Mouse (Mus musculus) mesoderm, embryonic 11.5 days (tissue): ENCODE measurements around the gene Btbd3.

ENCODE experiments used
- DNase-seq: peaks from one replicate; pipeline ENCODE4 v3.0.0-alpha.2; 2012; ENCODE audit warnings: low read depth, low spot score

The Btbd3 gene

GRCm38 (mm10) chr2:138388591-138388990 is 132.2 kb downstream of the Btbd3 start:
- no peak for DNase-seq

- no peak for DNase-seq
Measured at GRCm38 (mm10) chr2:138403046-138403445, 146.7 kb downstream of the Btbd3 start.

GRCm38 (mm10) chr2:138405753-138406528 is 149.6 kb downstream of the Btbd3 start:
- DNase-seq, result peak; percentile 76

- DNase-seq, result peak; percentile 7
Measured at GRCm38 (mm10) chr2:138406703-138407102, 150.3 kb downstream of the Btbd3 start.

DNA sequence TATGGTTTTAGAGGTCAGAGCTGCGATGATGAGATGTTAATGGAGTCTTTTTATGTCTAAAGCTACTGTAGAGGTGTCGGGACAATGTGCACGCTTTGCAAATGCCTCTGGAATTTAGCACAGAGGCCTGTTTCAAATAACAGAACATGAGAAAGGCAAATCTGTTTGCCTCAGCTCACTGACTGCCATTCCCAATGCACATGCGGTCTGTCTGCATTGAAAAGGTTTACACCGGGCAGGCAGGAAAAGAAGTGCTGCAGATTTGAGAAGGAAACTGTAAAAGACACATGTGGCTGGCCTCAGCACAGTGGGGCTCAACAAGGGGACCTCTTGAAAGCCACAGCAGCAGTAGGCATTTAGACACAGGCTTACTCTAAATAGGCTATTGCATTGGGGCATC is 156.2 kb downstream of the Btbd3 start:
- no peak for DNase-seq

DNA sequence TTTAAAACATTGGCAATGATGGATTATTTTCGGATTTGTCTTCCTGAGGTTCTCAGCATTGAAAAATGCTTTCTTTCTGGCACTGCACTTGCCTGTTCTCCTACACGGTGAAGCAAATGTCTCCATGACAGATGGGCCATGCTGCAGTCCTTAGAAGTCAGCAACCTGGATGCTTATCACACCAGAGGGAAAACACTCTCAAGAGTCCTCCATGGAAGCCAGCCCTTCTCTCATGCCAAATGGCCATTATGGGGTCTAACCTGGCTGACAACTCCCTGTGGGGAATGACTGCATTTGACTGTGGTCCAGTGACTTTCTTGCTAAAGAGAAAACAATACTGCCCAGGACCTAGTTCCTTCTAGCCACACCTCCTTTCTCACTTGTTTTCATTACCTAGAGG is 166.0 kb downstream of the Btbd3 start:
- DNase-seq, result no peak

- no peak for DNase-seq
Measured at GRCm38 (mm10) chr2:138431991-138432390, 175.6 kb downstream of the Btbd3 start.

- DNase-seq, result no peak
Measured at GRCm38 (mm10) chr2:138446466-138446865, 190.1 kb downstream of the Btbd3 start.

DNA sequence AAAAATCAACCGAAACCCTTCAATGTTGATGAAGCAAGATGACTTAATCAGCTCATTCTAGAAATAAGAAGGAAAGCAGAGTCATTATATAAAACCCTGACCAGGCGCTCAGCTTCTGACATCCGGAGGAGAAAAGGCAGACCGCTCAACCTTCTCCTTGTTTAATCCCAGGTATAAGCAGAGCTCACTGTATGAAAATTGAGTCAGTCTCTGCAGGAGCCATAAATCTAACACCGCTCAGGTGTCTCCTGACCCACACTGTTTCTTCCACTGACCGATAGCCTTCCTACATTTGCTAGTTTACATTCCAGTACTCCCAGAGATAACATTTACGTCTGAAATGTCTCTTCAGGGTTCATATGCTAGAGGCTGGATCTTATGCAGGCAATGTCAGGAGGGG is 190.6 kb downstream of the Btbd3 start:
- DNase-seq, result no peak

- no peak for DNase-seq
Measured at GRCm38 (mm10) chr2:138447681-138448080, 191.3 kb downstream of the Btbd3 start.

DNA sequence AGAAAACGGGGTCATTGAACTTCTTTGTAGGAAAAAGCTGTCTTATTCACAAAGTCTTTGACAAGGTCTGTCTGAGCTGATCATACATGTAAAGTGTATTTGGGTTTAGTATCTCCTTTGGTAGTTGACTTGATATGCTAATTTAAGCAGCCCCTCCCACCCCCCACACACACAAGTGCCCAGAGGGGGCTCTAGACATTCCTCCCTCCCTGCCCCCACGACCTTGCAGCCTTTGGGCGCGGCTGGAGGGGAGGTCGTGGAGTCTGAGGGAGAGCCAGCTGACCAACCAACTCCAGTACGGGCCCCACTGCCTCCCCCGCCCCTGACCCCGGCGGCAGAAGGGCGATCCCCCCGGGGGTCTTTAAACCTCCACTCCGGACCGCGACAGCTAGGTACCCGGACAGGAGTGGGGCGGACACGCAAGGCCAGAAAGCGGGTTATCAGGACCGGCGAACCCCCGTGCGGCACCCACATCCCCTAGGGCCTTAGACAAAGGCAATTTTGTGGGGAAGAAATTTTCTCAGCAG is 211.7 kb downstream of the Btbd3 start:
- no peak for DNase-seq

GRCm38 (mm10) chr2:138473407-138473806 is 217.0 kb downstream of the Btbd3 start:
- no peak for DNase-seq

DNA sequence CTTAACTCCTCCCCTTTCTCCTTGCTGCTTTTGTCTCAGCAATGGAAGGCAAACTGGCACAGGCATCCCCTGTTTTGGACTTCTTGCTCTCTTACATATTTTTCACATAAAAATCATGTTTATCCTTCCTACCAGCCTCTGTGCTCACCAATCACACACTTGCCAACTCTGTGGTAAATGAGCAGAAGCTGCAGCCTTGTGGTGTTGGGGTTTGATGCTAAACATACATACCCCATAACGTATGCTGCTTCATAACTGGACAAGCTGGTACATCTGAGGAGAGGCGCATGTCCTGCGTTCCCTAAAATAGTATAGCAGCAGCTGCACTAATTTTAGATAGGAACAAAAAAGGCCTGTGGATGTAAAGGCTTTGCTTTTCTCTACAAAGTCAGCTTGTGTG is 220.1 kb downstream of the Btbd3 start:
- no peak for DNase-seq

DNA sequence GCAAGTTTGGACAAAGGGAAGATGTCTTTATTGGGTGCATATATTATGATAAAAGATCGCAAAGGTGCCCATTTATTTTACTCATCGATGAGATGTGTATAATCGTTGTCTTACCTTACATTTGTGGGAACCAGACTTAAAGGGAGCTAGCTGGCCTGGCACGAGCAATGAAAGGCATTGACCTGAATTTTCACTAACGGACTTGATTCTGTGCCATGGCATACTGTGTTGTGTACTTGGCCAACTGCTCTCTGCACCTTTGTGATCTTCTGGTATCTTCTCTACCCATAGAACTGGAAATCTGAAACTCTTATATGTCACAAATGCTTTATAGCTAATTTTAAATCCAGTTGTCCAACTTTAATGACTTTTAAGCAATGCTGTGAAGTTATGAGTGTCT is 220.9 kb downstream of the Btbd3 start:
- DNase-seq, result no peak

GRCm38 (mm10) chr2:138482541-138482940 is 226.2 kb downstream of the Btbd3 start:
- no peak for DNase-seq

GRCm38 (mm10) chr2:138484871-138485270 is 228.5 kb downstream of the Btbd3 start:
- DNase-seq, result no peak

DNA sequence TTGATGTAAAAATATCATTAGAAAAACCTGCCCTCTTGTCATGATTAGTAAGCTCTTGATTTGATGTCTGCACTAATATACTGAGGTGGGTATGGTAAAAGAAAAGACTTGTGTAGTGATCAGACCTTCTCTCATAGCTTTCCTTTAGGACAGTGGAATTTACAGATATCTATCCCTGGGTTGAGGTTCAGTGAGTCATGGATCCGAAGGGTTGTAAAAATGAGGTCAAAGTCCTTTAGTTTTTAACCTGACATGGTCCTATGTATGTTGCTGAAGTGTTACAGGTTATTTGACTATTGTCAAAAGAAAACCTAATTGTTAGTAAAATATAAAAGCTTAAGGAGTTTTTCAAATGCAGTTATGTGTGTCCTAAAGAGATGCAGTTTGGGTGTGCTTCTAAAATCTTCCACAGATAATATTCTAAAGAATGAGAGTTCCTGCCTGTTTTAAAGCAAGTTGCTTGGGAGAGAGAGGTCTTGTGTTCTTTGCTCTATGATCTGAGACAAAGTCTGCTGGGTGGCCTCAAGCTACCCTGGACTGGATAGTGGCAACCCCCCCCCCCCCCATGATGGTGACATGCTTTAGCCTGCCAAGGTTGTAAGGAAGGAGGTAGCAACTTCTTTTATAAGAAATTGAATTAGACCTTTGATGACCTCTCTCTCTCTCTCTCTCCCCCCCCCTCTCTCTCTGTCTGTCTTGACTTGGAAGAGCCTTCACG is 234.5 kb downstream of the Btbd3 start:
- no peak for DNase-seq

- DNase-seq, result no peak
Measured at GRCm38 (mm10) chr2:138492176-138492575, 235.8 kb downstream of the Btbd3 start.

- DNase-seq, result no peak
Measured at GRCm38 (mm10) chr2:138503866-138504380, 247.6 kb downstream of the Btbd3 start.

- DNase-seq, result no peak
Measured at GRCm38 (mm10) chr2:138515531-138515930, 259.2 kb downstream of the Btbd3 start.

DNA sequence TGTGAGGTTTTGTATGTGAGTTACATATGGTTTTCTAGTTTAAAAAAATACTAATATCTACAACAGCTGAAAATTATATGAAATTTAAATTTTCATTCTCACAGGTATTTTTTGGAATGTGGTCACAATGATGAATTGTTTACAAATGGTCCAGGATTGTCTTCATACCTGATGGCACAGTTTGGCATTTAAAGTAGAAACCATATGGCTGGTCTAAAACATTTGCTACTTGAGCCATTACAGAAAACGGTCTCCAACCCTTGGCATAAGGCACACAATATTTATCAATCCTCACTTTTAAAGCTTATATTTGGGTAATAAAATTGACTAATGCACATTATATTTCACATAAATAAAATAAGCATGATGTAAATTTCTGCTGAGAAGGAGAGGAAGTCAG is 272.1 kb downstream of the Btbd3 start:
- DNase-seq, result no peak

DNA sequence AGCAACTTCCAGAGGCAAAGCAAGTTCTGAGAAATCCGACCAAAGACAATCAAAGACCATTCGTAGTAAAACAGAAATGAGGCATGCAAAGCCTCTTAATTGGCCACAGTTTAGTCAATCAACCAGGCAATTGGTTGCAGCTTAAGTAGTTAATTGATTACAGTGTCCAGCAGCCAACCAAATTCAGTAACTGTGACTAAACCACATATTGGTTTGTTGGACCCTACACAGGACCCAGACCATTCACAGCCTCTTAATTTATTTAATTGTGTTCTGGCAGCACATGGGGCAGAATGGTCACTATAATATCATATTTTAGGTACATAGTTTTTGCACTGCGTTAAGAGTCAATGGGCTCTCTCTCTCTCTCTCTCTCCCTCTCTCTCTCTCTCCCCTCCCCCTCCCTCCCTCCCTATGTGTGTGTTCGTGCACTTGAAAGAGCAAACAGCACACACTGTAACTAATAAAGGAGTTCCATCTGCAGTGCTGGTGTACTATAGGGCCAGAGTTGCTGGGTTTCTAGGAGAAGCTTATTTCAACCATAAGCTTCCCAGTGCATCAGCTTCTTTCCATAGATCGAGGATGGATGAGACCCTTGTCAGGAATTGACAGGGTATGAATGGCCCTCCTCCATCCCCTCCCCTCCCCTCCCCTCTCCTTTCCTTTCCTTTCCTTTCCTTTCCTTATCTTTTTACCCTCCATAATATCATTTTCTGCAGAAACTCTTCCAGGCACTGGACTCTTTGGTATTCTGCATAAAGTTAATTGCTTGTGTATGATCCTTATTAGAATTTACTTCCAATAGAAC is 275.0 kb downstream of the Btbd3 start:
- no peak for DNase-seq
